Mouse (Mus musculus) spleen, adult 2 months (tissue): Measurements from ENCODE around the gene Cmas.

ENCODE experiments used
- CTCF ChIP-seq: fragments of 200-500 bp; IDR thresholded peaks from 2 replicates; pipeline ENCODE4 v1.5.1; 2011; ENCODE audit warnings: mild to moderate bottlenecking, inconsistent platforms; ENCODE audit not compliant: insufficient read depth, insufficient read length, insufficient replicate concordance; ENCODE audit errors: extremely low read depth
- POLR2A ChIP-seq: fragments of 200-500 bp; IDR thresholded peaks from 2 replicates; pipeline ENCODE4 v1.6.1; 2011; ENCODE audit warnings: low read depth, low read length, inconsistent platforms

GRCm38 (mm10) chr6:142752331-142753246, 3.9 kb upstream of the Cmas start:
- TF ChIP-seq POLR2A (no peak), CTCF (no peak)
